Mouse (Mus musculus): ENCODE measurements around the gene Slc25a30.
A peak's percentile ranks its signal among the peaks of the same experiment; 100 is the strongest.
"Not testable (repeated sequence)": the region's sequence is repeated elsewhere in the genome, so short reads cannot be mapped to it uniquely, and the experiment has no call there.

Gene Slc25a30

GRCm38 (mm10) chr14:75786868-75787793 is at the start of gene Slc25a30:
Gene Slc25a30, minus strand, starts transcription at chr14:75787037.
- peak; percentile 97 to 99 for DNase-seq

- no peak for DNase-seq
Measured at GRCm38 (mm10) chr14:75836579-75836978, 49.7 kb upstream of the Slc25a30 start.

- DNase-seq = peak; percentile 33 to 37
Measured at GRCm38 (mm10) chr14:75834739-75835381, 48.0 kb upstream of the Slc25a30 start.

- DNase-seq = peak in 1 of 2 experiments; percentile 13
Measured at GRCm38 (mm10) chr14:75834251-75834738, 47.5 kb upstream of the Slc25a30 start.

GRCm38 (mm10) chr14:75833546-75834250 is 46.9 kb upstream of the Slc25a30 start:
- DNase-seq = no peak

GRCm38 (mm10) chr14:75832982-75833381 is 46.1 kb upstream of the Slc25a30 start:
- no peak for DNase-seq

GRCm38 (mm10) chr14:75832031-75832430 is 45.2 kb upstream of the Slc25a30 start:
- DNase-seq = no peak

GRCm38 (mm10) chr14:75829817-75830216 is 43.0 kb upstream of the Slc25a30 start:
- DNase-seq = not testable (repeated sequence)

- DNase-seq = peak; percentile 94
Measured at GRCm38 (mm10) chr14:75828866-75829806, 42.3 kb upstream of the Slc25a30 start.

GRCm38 (mm10) chr14:75828221-75828620 is 41.4 kb upstream of the Slc25a30 start:
- DNase-seq = peak in 1 of 2 experiments; percentile 12

- DNase-seq = no peak
Measured at GRCm38 (mm10) chr14:75826851-75827410, 40.1 kb upstream of the Slc25a30 start.

GRCm38 (mm10) chr14:75820007-75820406 is 33.2 kb upstream of the Slc25a30 start:
- DNase-seq = peak in 1 of 2 experiments; percentile 22

- no peak for DNase-seq
Measured at GRCm38 (mm10) chr14:75819341-75819740, 32.5 kb upstream of the Slc25a30 start.

GRCm38 (mm10) chr14:75818528-75818927 is 31.7 kb upstream of the Slc25a30 start:
- no peak for DNase-seq

GRCm38 (mm10) chr14:75809931-75810330 is 23.1 kb upstream of the Slc25a30 start:
- DNase-seq = no peak

GRCm38 (mm10) chr14:75807800-75808199 is 21.0 kb upstream of the Slc25a30 start:
- DNase-seq = no peak

GRCm38 (mm10) chr14:75797769-75798386 is 11.0 kb upstream of the Slc25a30 start:
- DNase-seq = no peak

- no peak for DNase-seq
Measured at GRCm38 (mm10) chr14:75795918-75796317, 9.1 kb upstream of the Slc25a30 start.

GRCm38 (mm10) chr14:75794726-75795125 is 7.9 kb upstream of the Slc25a30 start:
- no peak for DNase-seq

- no peak for DNase-seq
Measured at GRCm38 (mm10) chr14:75794324-75794723, 7.5 kb upstream of the Slc25a30 start.

- DNase-seq = no peak
Measured at GRCm38 (mm10) chr14:75793110-75793509, 6.3 kb upstream of the Slc25a30 start.
